Mouse (Mus musculus) cerebellum, adult 11-12 months (tissue): ENCODE results near the gene Syde2.
A peak's percentile ranks its signal among the peaks of the same experiment; 100 is the strongest.
"Not testable (repeated sequence)": the region's sequence is repeated elsewhere in the genome, so short reads cannot be mapped to it uniquely, and the experiment has no call there.

Source experiments
- DNase-seq: peaks from one replicate; pipeline ENCODE4 v3.0.0; 2022

Syde2 gene

DNA sequence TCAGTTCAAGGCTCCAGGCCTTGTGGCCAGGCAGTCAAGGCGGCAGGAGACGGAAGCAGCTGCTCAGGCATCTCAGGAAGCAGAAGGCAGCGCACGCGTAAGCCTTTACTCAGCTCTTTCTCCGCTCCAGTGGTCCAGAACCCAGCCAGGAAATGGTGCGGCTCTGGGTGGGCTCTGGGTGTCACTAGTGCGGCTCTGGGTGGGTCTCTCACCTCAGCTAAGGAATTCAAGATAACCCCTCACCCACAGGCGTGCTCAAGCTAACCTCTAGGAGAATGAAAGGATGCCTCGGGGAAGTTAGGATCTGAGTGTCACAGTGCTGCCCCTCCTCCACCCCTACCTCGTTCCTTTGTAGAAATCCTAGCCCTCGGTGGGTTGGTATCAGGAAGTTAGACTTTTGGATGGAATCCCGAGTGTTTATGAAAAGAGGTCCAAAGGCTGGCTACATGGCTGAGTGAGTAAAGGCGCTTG, 18.6 kb upstream of the Syde2 start:
- DNase-seq: no peak

DNA sequence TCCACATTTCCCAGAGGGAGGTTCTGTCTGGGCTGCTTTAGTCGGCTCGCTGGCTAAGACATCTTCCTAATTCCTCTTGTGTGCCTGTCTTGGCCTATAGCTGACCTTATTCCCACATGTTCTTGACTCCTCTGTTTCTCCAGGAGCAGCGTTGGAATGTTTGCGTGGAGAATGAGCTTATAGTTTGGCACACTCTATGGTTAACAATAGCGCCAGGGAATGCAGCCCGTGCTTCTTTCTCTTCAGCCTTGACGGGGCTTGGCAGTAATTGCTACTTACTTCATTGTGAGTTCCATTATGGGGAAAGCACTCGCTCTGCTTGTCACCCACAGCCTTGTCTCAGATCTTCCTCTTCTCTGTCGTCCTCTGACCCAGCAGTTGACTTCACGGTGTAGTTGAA, 16.2 kb upstream of the Syde2 start:
- DNase-seq: no peak

DNA sequence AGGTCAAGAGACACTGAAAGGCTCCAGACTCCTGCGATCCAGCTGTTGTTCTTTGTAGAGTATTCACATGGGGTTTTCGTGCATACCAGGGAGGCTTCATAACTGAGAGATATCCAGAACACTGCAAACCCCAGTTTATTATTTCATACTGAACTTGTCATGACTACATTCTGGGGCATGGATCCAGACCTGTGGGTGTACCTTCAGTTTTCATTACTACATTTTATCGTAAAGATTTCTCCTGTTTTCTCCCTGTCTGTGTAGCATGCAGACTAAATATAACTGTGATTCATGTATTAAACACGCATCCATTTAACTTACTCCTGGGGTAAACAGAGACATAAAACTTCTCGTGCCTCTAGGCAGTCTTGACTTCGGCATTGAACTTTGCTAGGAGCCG, 12.7 kb upstream of the Syde2 start:
- DNase-seq: no peak

DNA sequence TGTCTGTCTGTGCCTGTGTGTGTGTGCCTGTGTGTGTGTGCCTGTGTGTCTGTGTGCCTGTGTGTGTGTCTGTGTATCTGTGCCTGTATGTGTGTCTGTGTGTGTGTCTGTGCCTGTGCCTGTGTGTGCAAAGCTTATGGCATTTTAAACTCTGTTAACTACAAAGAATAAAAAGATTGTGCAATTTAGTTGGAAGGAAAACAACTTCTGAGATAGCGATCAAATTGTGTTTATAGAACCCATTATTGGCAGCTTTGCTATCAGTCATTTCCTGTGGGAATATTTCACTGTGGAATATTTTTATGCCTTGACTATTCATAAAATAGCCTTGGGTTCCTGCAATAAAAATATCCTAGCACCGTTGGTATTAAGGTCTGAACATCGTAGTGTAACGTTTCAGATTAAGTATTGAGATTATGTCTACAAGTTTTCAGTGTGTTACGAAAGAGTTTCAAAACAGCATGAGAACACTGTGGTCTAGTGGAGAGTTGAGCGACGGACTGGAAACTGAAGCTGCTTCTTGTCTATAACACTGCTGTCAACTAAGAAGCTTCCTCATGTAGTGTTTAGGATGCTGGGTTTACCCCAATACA, 2.2 kb upstream of the Syde2 start:
- no peak for DNase-seq

DNA sequence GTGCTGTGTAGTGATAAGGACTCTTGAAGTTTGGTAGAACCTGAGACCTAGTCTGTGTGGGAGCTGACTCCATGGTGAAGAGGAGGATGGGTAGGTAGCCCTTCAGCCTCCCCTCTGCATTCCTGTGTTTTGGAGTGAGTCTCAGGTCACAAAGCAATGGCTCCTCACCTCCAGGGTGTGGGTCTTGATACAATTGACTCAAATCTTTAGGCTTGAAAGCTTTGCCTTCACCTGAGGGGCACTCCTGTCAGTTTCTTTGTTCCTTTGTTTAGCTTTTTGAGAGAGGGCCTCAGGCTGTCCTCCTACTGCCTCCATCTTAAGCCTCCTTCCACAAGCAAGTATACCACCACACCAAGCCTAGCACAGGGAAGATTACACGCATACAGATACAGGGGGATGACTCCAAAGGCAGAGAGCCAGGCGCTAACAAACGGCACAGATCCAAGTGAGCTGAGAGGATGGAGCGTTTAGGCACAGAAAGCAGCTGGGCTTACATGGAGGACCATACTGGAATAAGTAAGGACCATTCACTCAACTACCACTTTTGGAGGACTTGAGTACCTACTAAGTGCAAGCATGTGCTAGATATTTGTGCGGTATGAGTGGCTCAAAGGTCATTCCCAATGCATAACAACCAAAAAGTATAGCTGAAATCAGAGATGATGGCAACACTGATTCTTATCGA, 1.2 kb upstream of the Syde2 start:
- DNase-seq: no peak

DNA sequence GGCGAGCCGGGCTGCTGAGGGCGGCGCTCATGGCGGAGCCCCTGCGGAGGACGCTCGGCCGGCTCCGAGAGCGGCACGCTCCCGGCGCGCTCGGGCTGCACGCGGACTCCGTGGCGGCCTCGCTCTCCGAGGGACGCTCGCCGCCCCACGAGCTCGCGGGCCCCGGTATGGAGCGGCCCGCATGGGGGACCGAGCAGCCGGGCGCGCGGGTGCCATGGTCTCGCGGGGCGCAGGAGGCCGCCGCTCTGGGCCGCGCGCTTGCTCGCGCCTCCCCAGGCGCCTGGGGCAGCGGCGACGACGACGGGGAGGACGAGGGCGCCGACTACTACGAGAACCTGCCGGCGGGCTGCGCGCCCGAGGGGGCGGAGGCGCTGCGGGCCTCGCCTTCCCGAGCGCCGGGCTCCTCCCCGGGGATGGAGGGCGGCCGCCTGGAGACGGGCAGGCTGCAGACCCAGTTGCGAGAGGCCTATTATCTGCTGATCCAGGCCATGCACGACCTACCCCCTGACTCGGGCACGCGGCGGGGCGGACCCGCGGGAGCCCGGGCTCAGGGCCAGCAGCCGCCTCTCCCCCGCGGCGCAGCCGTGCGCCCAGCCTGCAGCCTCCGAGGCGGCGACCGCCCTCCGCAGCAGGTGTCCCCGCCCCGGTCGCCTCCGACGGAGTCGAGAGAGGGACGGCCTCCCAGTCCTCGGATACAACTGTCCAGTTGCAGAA, 457 bp downstream of the Syde2 start:
- DNase-seq: peak; percentile 26

DNA sequence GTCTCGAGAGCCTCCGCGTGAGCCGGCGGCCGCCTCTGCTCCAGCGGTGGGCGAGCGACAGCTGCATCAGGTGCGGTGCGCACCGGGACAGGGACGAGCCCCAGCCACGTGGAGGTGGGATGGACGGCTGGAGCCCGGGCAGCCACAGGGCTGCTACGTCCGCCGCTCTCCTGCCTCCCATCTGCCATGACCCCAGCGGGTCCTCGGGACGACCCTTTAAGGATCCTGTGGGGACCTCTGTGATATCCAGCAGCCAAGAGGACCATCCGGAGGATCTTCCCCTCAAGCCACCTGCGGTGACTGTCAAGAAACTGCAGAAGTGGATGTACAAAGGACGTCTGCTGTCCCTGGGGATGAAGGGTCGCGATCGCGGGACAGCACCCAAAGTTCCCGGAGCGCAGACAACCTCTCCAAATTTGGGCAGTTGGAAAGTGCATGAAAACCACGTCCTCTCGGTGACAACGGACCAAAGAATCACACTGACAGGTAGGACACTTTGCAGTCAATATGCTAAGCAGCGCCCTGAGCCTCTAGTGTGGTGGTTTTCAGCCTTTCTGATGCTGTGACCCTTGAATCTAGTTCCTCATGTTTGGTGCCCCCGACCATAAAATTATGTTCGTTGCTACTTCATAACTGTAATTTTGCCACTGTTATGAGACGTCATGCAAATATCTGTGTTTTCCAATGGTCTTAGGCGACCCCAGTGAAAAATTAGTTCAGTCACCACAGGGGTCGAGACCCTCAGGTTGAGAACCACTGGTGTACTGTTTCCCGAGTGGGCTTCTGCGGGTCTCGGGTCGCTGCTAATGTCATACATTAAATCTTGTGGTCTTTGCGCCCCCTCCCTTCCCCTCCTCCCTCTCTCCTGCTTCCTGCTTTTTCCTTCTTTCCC, 1.3 kb downstream of the Syde2 start:
- DNase-seq: no peak

DNA sequence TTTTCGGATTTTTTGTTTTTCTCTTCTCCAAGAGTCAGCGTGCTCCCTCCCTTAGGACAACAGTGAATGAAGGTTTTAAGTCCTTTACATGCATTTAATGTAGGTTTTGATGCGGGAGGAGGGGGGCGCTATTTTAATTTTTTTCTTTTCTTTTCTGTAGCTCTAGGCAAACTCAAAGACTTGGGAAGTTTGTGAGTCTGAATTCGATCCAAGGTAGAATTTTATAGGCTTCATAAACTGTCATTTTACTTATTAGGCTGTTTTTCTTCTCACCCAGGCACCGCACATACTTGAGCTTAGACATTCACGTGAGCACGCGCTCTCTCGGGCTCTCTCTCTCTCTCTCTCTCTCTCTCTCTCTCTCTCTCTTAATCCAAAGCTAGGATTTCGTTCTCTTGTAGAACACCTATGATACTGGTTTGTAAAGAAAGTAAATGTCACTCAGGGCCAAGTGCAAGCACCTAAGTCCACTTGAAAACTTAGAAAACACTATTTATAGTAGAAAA, 2.0 kb downstream of the Syde2 start:
- DNase-seq: no peak

DNA sequence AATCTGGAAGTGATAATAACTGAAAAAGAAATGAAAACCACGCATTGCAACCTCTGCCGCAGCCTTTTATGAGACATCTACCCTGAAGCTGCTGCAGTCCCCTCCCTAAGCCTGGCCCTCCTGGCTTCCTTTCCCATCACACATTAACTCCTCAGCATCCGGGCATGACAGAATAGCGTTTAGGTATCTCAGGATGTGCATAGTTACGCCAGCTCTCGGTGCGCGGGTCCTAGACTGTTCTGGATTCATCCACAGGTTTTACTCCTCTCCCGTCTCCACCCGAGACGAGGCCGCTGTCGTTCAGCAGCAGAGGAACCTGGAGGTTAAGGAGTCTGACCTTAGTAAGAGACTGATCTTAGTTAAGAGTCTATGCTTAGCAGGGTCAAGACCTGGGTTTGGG, 3.5 kb downstream of the Syde2 start:
- no peak for DNase-seq

DNA sequence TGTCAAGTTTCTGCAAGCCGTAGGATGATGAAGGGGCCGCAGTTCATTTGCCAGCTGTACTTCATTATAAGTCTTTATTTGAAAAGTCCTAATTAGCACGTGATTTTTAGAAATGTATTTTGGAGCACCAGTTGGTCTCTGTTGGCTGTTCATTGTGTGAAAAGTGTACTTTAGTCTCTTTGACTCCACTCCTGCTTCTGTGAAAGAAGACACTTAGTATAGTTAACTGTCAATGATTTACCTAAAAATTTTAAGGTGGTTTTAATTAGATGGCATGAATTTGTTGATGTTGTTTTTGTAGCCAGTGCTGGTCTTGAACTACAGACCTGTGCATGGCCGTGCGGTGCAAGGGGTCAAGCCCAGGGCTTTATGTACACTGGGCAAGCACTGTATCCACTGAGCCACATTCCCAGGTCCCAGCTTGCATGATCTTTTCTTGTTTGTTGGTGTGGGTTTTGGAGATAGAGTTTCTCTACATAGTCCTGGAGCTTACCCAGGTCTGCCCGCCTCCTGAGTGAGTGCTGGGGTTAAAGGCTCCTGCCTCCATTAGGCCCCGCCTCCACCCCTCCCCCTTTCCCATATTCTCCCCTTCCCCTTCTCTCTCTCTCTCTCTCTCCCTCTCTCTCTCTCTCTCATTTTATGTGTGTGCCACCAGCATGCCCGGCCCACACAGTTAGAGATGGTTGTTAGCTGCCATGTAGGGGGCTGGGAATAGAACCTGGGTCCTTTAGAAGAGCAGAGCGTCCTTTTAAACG, 4.5 kb downstream of the Syde2 start:
- DNase-seq: no peak

DNA sequence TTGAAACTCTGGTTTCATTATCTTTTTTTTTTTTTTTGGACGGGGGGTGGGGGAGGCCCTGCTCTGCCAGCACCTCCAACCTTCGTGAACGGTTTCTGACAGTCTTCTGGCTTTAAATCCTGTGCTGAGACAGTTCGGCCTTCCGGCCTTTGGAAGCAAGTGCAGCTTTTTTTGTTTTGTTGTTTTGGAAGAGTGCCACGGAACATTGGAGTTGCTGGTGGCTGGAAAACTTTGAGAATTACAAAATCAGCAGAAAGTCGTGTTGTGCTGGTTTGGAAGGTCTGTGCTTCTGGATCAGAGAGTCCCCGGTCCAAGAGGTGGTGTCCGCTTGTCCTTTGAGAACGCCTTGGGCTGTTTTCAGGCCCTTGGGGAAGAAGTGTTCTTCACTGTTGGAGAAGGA, 5.1 kb downstream of the Syde2 start:
- DNase-seq: no peak

DNA sequence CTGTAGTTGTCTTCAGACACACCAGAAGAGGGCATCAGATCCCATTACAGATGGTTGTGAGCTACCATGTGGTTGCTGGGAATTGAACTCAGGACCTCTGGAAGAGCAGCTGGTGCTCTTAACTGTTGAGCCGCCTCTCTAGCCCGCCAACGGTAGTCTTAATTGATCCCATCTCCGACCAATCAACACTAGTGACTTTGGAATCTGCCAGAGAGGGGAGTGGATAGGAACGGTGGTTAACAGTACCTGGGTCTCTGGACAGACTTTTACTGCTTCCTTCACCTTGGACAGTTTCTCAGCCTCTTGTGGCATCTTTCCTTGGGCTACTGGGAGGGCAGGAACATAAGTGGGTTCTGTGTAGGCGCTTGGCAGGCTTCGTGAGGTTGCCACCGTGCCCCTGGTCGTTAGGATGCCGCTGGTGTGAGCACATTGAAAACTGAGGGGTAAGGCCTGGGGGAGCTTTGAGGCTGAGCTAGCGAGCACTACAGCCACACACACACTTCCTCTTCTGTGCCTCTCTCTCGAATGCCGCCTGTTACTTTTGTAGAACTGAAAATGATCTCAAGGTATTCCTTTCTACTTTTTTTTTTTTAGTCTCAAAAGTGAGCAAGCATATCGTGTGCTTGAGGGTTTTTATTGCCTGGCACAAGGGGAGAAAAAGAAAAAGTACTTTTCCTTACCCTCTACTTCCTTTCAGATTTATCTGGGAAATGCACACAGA, 6.0 kb downstream of the Syde2 start:
- DNase-seq: no peak

DNA sequence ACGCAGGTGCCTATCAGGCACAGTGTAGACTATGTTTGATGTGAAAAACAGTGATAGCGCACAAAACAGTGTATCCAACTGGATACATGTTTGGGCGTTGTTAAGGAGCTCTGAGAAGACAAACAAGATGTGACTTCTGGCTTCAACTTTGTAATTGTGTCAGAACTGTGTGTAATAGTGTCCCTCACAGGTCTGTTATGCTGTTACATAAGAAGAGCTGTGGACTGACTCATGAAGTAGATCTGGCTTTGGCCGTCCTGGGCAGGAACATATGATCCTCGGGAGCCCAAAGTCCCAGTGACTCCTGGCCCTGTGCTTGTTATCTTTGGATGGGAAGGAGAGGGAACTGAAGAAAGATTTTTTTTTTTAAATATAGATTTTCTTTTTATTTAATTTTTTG, 7.8 kb downstream of the Syde2 start:
- DNase-seq: no peak

DNA sequence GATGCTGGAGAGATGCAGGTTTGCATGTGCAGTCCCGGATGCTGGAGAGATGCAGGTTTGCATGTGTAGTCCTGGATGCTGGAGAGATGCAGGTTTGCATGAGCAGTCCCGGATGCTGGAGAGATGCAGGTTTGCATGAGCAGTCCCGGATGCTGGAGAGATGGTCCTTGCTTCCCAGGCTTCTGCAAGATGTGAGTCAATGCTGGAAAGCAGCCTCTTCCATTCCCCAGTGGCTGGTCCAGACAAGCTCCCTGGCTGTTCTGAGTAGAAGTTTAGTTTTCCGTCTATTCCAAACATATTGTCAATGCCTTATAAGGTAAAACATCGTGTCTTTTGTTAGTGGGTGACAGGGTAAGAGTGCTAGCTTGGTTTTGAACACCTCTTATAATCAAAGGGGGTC, 8.9 kb downstream of the Syde2 start:
- DNase-seq: not testable (repeated sequence)

DNA sequence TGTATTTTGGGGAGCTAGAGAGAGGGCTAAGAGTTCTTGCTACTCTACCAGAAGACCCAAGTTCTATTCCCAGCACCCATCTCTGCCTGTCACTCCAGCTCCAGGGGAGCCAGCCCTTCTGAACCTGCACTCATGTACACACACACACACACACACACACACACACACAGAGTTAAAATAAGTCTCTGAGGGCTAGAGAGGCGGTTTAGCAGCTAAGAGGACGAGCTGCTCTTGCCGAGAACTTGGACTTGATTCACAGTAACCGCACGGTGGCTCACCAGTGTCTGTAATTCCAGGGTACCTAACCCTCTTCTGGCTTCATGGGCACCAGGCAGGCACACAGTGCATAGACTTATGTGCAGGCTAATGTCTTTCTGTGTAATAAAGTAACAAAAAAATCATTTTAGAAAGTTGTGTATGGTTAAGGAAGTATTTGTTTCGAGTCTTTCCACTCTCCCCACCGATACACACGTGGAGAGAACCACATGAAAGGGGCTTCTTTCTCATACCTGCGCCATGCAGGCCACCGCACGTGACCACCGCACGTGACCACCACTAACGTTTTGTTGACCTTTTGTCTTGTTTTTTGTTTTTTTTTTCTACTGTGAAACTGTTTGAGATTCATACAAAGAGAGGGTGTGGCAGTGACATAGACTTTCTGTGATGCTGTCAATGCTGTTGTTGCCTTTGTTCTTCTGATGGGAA, 16.8 kb downstream of the Syde2 start:
- no peak for DNase-seq

DNA sequence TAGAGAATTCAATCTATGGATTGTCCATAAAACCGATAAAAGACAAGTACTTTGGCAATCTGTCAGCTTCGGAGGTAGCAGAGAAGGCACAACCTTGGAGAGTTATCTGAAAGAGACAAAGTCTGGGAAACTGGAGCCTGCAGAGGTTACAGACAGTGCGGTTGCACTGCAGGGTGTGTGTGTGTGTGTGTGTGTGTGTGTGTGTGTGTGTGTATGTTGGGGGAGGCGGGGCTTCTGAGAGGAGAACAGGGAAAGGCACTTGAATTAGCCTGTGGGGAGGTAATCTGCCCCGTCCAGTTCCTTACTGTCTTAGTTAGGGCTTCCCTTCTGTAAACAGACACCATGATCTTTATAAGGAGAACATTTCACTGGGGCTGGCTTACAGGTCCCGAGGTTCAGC, 20.2 kb downstream of the Syde2 start:
- DNase-seq: no peak

DNA sequence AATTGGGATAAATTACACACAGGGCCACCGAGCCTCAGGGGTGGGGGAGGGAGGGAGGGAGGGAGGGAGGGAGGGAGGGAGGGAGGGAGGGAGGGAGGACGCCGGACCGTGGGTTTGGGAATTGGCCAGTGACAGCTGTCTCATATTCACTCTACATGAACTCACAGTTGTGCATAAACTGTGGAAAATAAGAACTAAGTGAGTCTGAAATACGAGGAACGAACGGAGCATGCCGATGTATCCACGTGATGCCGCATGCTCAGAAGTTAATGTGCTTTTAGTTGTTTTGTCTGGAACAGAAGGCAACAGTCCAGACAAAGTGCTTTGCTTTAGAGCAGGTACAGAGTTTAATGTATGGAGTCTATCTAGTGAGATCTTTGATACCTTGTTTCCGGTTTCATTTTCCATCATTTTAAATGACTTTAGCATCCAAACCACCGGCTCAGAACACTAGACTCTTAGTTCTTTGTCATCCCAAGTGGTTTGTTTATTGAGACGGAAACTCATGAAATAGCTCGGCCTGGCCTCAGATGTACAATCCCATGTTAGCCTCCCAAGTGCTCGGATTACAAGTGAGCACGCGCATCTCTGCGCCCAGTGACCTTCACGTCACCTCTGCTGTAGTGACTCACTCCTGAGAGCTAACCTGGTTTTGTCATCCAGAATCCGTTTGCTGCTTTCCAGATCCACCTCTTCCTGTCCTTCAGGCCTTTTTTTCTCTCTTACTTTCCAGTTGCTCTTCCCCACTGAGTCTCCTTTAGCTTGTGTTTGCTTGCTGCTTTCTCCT, 22.4 kb downstream of the Syde2 start:
- no peak for DNase-seq

DNA sequence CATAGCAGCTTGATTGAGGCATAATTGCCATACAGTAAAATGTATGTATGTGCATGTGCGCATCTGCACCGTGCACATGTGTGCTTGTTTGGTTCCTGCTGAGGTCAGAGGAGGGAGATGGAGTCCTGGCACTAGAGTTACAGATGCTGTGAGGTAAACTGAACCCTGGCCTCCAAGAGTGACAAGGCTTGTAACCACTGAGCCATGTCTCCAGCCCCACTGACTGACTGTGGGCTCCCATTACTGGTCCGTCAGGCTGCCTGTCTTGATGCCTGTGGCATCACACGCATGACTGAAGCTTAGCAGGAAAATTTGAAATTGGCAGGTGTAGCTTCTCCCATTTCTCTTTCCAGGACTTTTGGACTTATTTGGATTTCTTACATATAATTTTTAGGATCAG, 23.1 kb downstream of the Syde2 start:
- no peak for DNase-seq

DNA sequence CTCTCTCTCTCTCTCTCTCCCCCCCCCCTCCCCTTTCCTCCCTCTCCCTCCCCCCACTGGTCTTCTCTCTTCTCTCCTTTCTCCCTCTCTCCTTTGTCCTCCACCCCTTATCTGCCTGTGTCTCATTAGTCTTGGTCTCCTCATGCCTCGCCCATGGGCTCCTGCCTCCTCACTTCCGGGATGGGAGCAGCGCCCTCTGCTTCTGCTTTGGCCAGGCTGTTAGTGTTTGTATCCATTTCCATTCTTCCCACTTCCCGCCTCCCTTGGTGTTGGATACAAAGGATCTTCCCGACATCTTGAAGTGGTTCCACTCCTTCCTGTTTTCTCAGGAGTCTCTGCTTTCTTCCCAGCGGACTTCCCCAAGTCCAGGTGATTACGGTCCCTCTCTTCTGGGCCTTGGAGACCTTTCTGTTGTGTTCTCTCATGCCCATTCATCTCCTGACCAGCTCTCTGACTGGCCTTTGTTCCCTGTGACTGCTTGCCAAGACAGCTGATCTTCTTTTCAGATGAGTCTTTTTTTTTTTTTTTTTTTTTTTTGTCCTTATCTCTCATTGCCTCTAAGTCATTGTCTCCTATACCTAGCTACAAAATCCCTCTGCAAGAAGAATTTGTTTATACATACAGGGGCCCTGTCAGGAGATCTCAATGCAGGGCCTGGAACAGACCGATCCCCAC, 24.0 kb downstream of the Syde2 start:
- no peak for DNase-seq

DNA sequence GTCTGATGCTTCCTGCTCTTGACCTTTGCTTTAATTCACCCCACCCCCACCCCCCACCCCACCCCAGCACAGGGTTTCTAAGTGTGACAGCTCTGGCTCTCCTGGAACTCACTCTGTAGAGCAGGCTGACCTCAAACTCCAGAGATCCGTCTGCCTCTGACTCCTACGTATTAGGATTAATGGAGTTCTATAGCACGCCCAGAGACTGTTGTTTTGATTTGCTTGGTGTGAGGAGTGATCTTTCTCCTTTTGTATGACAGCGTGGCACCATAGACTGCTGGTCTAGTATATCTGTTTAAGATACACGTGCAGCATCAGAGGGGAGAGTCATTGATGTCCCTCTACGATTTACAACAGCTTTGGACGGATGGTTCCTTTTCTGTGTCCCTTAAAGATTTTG, 25.8 kb downstream of the Syde2 start:
- no peak for DNase-seq
